Mouse (Mus musculus) lung, adult 2 months (tissue): ENCODE data around the gene Plgrkt.

ENCODE experiments used
- CTCF ChIP-seq: fragments of 200-500 bp; IDR thresholded peaks from 2 replicates; pipeline ENCODE4 v1.5.1; 2011; ENCODE audit warnings: mild to moderate bottlenecking, low read length, control low read depth; ENCODE audit not compliant: insufficient read depth
- POLR2A ChIP-seq: fragments of 200-500 bp; IDR thresholded peaks from 2 replicates; pipeline ENCODE4 v1.6.1; 2011; ENCODE audit warnings: low read depth, mild to moderate bottlenecking, control low read depth, low read length, borderline replicate concordance; ENCODE audit errors: extremely low read depth

GRCm38 (mm10) chr19:29370112-29370511, 2.9 kb upstream of the Plgrkt start:
- TF ChIP-seq CTCF = no peak
- no peak for TF ChIP-seq POLR2A
